Mouse (Mus musculus): ENCODE results near the gene Fgfr2. TPM values are rescaled to one million over a fixed set of nuclear protein-coding genes. Genes with fewer than 3 reads are reported as not detected.
"Not testable (repeated sequence)": the region's sequence is repeated elsewhere in the genome, so short reads cannot be mapped to it uniquely, and the experiment has no call there.

Fgfr2 gene
- total RNA-seq, 2 experiments from 2014 or later = 56.7 to 61.5 TPM

GRCm38 (mm10) chr7:133121080-133121607 is 2.0 kb downstream of the Fgfr2 start:
- no peak for DNase-seq (ENCODE audit: low spot score in 2 of 2)

- no peak for DNase-seq (ENCODE audit: low spot score in 2 of 2)
Observed at GRCm38 (mm10) chr7:133120221-133120751, 2.9 kb downstream of the Fgfr2 start.

- DNase-seq (ENCODE audit: low spot score in 2 of 2) = no peak
Observed at GRCm38 (mm10) chr7:133117815-133118214, 5.3 kb downstream of the Fgfr2 start.

GRCm38 (mm10) chr7:133116542-133116941 is 6.6 kb downstream of the Fgfr2 start:
- no peak for DNase-seq (ENCODE audit: low spot score in 2 of 2)

GRCm38 (mm10) chr7:133115886-133116285 is 7.3 kb downstream of the Fgfr2 start:
- DNase-seq (ENCODE audit: low spot score in 2 of 2) = no peak

- no peak for DNase-seq (ENCODE audit: low spot score in 2 of 2)
Observed at GRCm38 (mm10) chr7:133114847-133115470, 8.2 kb downstream of the Fgfr2 start.

- no peak for DNase-seq (ENCODE audit: low spot score in 2 of 2)
Observed at GRCm38 (mm10) chr7:133113185-133113895, 9.8 kb downstream of the Fgfr2 start.

GRCm38 (mm10) chr7:133112351-133112831 is 10.8 kb downstream of the Fgfr2 start:
- no peak for DNase-seq (ENCODE audit: low spot score in 2 of 2)

- no peak for DNase-seq (ENCODE audit: low spot score in 2 of 2)
Observed at GRCm38 (mm10) chr7:133109442-133109841, 13.7 kb downstream of the Fgfr2 start.

- peak; percentile 18 to 56 for DNase-seq (ENCODE audit: low spot score in 2 of 2)
Observed at GRCm38 (mm10) chr7:133108695-133109094, 14.5 kb downstream of the Fgfr2 start.

GRCm38 (mm10) chr7:133102578-133102977 is 20.6 kb downstream of the Fgfr2 start:
- no peak for DNase-seq (ENCODE audit: low spot score in 2 of 2)

GRCm38 (mm10) chr7:133101070-133101469 is 22.1 kb downstream of the Fgfr2 start:
- DNase-seq (ENCODE audit: low spot score in 2 of 2) = no peak

GRCm38 (mm10) chr7:133100178-133100577 is 23.0 kb downstream of the Fgfr2 start:
- DNase-seq (ENCODE audit: low spot score in 2 of 2) = no peak

- no peak for DNase-seq (ENCODE audit: low spot score in 2 of 2)
Observed at GRCm38 (mm10) chr7:133099266-133099665, 23.9 kb downstream of the Fgfr2 start.

GRCm38 (mm10) chr7:133098118-133098793 is 24.9 kb downstream of the Fgfr2 start:
- no peak for DNase-seq (ENCODE audit: low spot score in 2 of 2)

- DNase-seq (ENCODE audit: low spot score in 2 of 2) = not testable (repeated sequence)
Observed at GRCm38 (mm10) chr7:133095610-133096009, 27.5 kb downstream of the Fgfr2 start.

- no peak for DNase-seq (ENCODE audit: low spot score in 2 of 2)
Observed at GRCm38 (mm10) chr7:133094711-133095495, 28.2 kb downstream of the Fgfr2 start.

- no peak for DNase-seq (ENCODE audit: low spot score in 2 of 2)
Observed at GRCm38 (mm10) chr7:133094161-133094560, 29.0 kb downstream of the Fgfr2 start.

- DNase-seq (ENCODE audit: low spot score in 2 of 2) = no peak
Observed at GRCm38 (mm10) chr7:133093731-133094130, 29.4 kb downstream of the Fgfr2 start.

GRCm38 (mm10) chr7:133090641-133091040 is 32.5 kb downstream of the Fgfr2 start:
- DNase-seq (ENCODE audit: low spot score in 2 of 2) = no peak

All from layer of hippocampus, adult 18-20 months (tissue).